Mouse (Mus musculus) gastrocnemius, postnatal 14 days (tissue): ENCODE measurements around the gene Irf6. TPM values are rescaled to one million over a fixed set of nuclear protein-coding genes. Genes with fewer than 3 reads are reported as not detected.
A peak's percentile ranks its signal among the peaks of the same experiment; 100 is the strongest.

Source experiments
- DNase-seq: peaks from one replicate; pipeline ENCODE4 v3.0.0; 2021; ENCODE audit warnings: mixed read lengths
- intact Hi-C: fragments of 180-260 bp; cut with DNase I; formaldehyde crosslinking; loops from one replicate; pipeline ENCODE4 v1.15.1; 2025; ENCODE audit warnings: low total_unique reads
- long read RNA-seq, 2 experiments: library from polyadenylated mRNA; stranded (forward); transcript quantifications; one replicate each; pipeline ENCODE4 v2.0.0; 2021
- total RNA-seq, 2 experiments: library from RNA; stranded (reverse); gene quantifications; 2 replicates each; pipeline ENCODE4 v1.2.3; 2021

Gene Irf6
- 1 to 10 TPM; 1.6 to 2.0 TPM for total RNA-seq
- long read RNA-seq, experiment 1, full-length matches to known transcripts, result 1 of 2 reads
- long read RNA-seq, experiment 1, partial matches to known transcripts, result 0 of 2 reads
- long read RNA-seq, experiment 1, other reads (novel, unspliced or antisense), result 1 of 2 reads
- long read RNA-seq, experiment 2, full-length matches to known transcripts, result 1 of 3 reads
- long read RNA-seq, experiment 2, partial matches to known transcripts, result 2 of 3 reads
- long read RNA-seq, experiment 2, other reads (novel, unspliced or antisense), result 0 of 3 reads

- intact Hi-C loops, result no loop called here
Observed at GRCm38 (mm10) chr1:193152872-193153271, at the start of gene Irf6. Gene Irf6 (plus strand): TSS chr1:193153111.

GRCm38 (mm10) chr1:193112093-193112492 lies 40.8 kb upstream of the Irf6 start:
- intact Hi-C loops, result no loop called here
- no peak for DNase-seq

More at GRCm38 (mm10) chr1:193152872-193153271, at the start of gene Irf6:
- peak; percentile 32 for DNase-seq

- DNase-seq, result no peak
- intact Hi-C loops, result no loop called here
Observed at GRCm38 (mm10) chr1:193122793-193123192, 30.1 kb upstream of the Irf6 start.

GRCm38 (mm10) chr1:193123290-193123689 lies 29.6 kb upstream of the Irf6 start:
- DNase-seq, result no peak
- intact Hi-C loops, result no loop called here

GRCm38 (mm10) chr1:193125835-193126234 lies 27.1 kb upstream of the Irf6 start:
- intact Hi-C loops, result loop anchor here (2.0 kb wide), 1 partner anchor 125 kb away; no protein-coding TSS in a partner anchor
- no peak for DNase-seq

- DNase-seq, result no peak
- intact Hi-C loops, result no loop called here
Observed at GRCm38 (mm10) chr1:193128055-193128454, 24.9 kb upstream of the Irf6 start.

GRCm38 (mm10) chr1:193129321-193129720 lies 23.6 kb upstream of the Irf6 start:
- intact Hi-C loops, result no loop called here
- DNase-seq, result no peak

- intact Hi-C loops, result no loop called here
- peak; percentile 98 for DNase-seq
Observed at GRCm38 (mm10) chr1:193129786-193130455, 23.0 kb upstream of the Irf6 start, which contains the start of gene Diexf. Gene Diexf (minus strand): TSS chr1:193130272.

GRCm38 (mm10) chr1:193130456-193130825 lies 22.5 kb upstream of the Irf6 start:
- intact Hi-C loops, result no loop called here
- DNase-seq, result no peak

- intact Hi-C loops, result no loop called here
- DNase-seq, result no peak
Observed at GRCm38 (mm10) chr1:193130839-193131238, 22.1 kb upstream of the Irf6 start.

- DNase-seq, result no peak
- intact Hi-C loops, result no loop called here
Observed at GRCm38 (mm10) chr1:193131311-193131948, 21.5 kb upstream of the Irf6 start.

- intact Hi-C loops, result no loop called here
- DNase-seq, result no peak
Observed at GRCm38 (mm10) chr1:193132385-193132784, 20.5 kb upstream of the Irf6 start.

- no peak for DNase-seq
- intact Hi-C loops, result no loop called here
Observed at GRCm38 (mm10) chr1:193133726-193134125, 19.2 kb upstream of the Irf6 start.

GRCm38 (mm10) chr1:193138087-193138486 lies 14.8 kb upstream of the Irf6 start:
- intact Hi-C loops, result no loop called here
- no peak for DNase-seq

- no peak for DNase-seq
- intact Hi-C loops, result no loop called here
Observed at GRCm38 (mm10) chr1:193138669-193139068, 14.2 kb upstream of the Irf6 start.

- DNase-seq, result no peak
- intact Hi-C loops, result no loop called here
Observed at GRCm38 (mm10) chr1:193141118-193141517, 11.8 kb upstream of the Irf6 start.

- DNase-seq, result no peak
- intact Hi-C loops, result no loop called here
Observed at GRCm38 (mm10) chr1:193142517-193143062, 10.3 kb upstream of the Irf6 start.

GRCm38 (mm10) chr1:193144516-193144915 lies 8.4 kb upstream of the Irf6 start:
- intact Hi-C loops, result no loop called here
- no peak for DNase-seq

- intact Hi-C loops, result no loop called here
Observed at GRCm38 (mm10) chr1:193145101-193145500, 7.8 kb upstream of the Irf6 start.

GRCm38 (mm10) chr1:193146416-193146815 lies 6.5 kb upstream of the Irf6 start:
- intact Hi-C loops, result no loop called here
- DNase-seq, result no peak

More at GRCm38 (mm10) chr1:193145101-193145500, 7.8 kb upstream of the Irf6 start:
- no peak for DNase-seq
